Mouse (Mus musculus): ENCODE results near the gene Fam189b. TPM values are rescaled to one million over a fixed set of nuclear protein-coding genes. Genes with fewer than 3 reads are reported as not detected.
"Not testable (repeated sequence)": the region's sequence is repeated elsewhere in the genome, so short reads cannot be mapped to it uniquely, and the experiment has no call there.

The Fam189b gene
- total RNA-seq, 2 experiments from 2014 or later, result 15.4 to 16.2 TPM

- DNase-seq (ENCODE audit: low spot score in 2 of 2), result peak; percentile 89 to 91
Observed at GRCm38 (mm10) chr3:89202253-89203141, 19.6 kb downstream of the Fam189b start, which contains the start of gene Gba. TSS of gene Gba (plus strand) at chr3:89202928.

GRCm38 (mm10) chr3:89203142-89203514, 20.2 kb downstream of the Fam189b start:
- no peak for DNase-seq (ENCODE audit: low spot score in 2 of 2)

GRCm38 (mm10) chr3:89206079-89206478, 23.1 kb downstream of the Fam189b start:
- no peak for DNase-seq (ENCODE audit: low spot score in 2 of 2)

GRCm38 (mm10) chr3:89206695-89207094, 23.8 kb downstream of the Fam189b start:
- DNase-seq (ENCODE audit: low spot score in 2 of 2), result no peak

- DNase-seq (ENCODE audit: low spot score in 2 of 2), result no peak
Observed at GRCm38 (mm10) chr3:89208075-89208657, 25.2 kb downstream of the Fam189b start.

- no peak for DNase-seq (ENCODE audit: low spot score in 2 of 2)
Observed at GRCm38 (mm10) chr3:89208736-89209135, 25.8 kb downstream of the Fam189b start.

- no peak for DNase-seq (ENCODE audit: low spot score in 2 of 2)
Observed at GRCm38 (mm10) chr3:89209731-89210130, 26.8 kb downstream of the Fam189b start.

GRCm38 (mm10) chr3:89210162-89210561, 27.2 kb downstream of the Fam189b start:
- no peak for DNase-seq (ENCODE audit: low spot score in 2 of 2)

- DNase-seq (ENCODE audit: low spot score in 2 of 2), result no peak
Observed at GRCm38 (mm10) chr3:89210731-89211130, 27.8 kb downstream of the Fam189b start.

- peak; percentile 87 to 90 for DNase-seq (ENCODE audit: low spot score in 2 of 2)
Observed at GRCm38 (mm10) chr3:89213803-89214530, 31.0 kb downstream of the Fam189b start.

- no peak for DNase-seq (ENCODE audit: low spot score in 2 of 2)
Observed at GRCm38 (mm10) chr3:89214681-89215411, 31.9 kb downstream of the Fam189b start, which contains the start of gene Thbs3. TSS of gene Thbs3 (plus strand) at chr3:89215180.

GRCm38 (mm10) chr3:89215853-89216252, 32.9 kb downstream of the Fam189b start:
- peak; percentile 73 to 81 for DNase-seq (ENCODE audit: low spot score in 2 of 2)

GRCm38 (mm10) chr3:89216407-89216806, 33.5 kb downstream of the Fam189b start:
- DNase-seq (ENCODE audit: low spot score in 2 of 2), result not testable (repeated sequence)

- DNase-seq (ENCODE audit: low spot score in 2 of 2), result no peak
Observed at GRCm38 (mm10) chr3:89218271-89218670, 35.3 kb downstream of the Fam189b start.

GRCm38 (mm10) chr3:89219546-89219945, 36.6 kb downstream of the Fam189b start:
- no peak for DNase-seq (ENCODE audit: low spot score in 2 of 2)

GRCm38 (mm10) chr3:89221167-89221566, 38.2 kb downstream of the Fam189b start:
- no peak for DNase-seq (ENCODE audit: low spot score in 2 of 2)

- DNase-seq (ENCODE audit: low spot score in 2 of 2), result no peak
Observed at GRCm38 (mm10) chr3:89224796-89225195, 41.9 kb downstream of the Fam189b start.

- DNase-seq (ENCODE audit: low spot score in 2 of 2), result no peak
Observed at GRCm38 (mm10) chr3:89225321-89225815, 42.4 kb downstream of the Fam189b start.

- DNase-seq (ENCODE audit: low spot score in 2 of 2), result no peak
Observed at GRCm38 (mm10) chr3:89225918-89226317, 43.0 kb downstream of the Fam189b start.

GRCm38 (mm10) chr3:89226361-89226760, 43.4 kb downstream of the Fam189b start:
- DNase-seq (ENCODE audit: low spot score in 2 of 2), result no peak

GRCm38 (mm10) chr3:89226900-89227299, 44.0 kb downstream of the Fam189b start, which contains the start of gene Mtx1:
TSS of gene Mtx1 (minus strand) at chr3:89227088.
- DNase-seq (ENCODE audit: low spot score in 2 of 2), result no peak
